Mouse (Mus musculus) urinary bladder, postnatal 10 days (tissue): Measurements from ENCODE around the gene Arhgef10l.
"Not testable (repeated sequence)": the region's sequence is repeated elsewhere in the genome, so short reads cannot be mapped to it uniquely, and the experiment has no call there.

Experiments used
- DNase-seq: peaks from one replicate; pipeline ENCODE4 v3.0.0; 2022; ENCODE audit warnings: low spot score

The Arhgef10l gene

DNA sequence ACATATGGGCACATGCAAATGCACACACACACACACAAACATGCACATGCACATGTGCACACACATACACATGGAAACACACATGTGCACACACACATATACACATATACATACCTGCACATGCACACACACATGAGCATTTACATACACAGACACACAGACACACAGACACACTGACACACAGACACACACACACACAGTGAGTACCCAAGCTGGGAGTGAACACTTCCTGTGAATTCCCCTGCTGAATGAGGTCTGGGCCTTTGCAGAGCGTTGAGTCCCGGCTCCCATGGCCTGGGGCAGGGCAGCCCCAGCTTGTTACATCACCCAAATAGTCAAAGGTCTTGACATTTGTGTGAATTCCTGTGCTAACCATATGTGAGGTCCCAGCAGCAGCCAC lies 96.4 kb downstream of the Arhgef10l start:
- no peak for DNase-seq

DNA sequence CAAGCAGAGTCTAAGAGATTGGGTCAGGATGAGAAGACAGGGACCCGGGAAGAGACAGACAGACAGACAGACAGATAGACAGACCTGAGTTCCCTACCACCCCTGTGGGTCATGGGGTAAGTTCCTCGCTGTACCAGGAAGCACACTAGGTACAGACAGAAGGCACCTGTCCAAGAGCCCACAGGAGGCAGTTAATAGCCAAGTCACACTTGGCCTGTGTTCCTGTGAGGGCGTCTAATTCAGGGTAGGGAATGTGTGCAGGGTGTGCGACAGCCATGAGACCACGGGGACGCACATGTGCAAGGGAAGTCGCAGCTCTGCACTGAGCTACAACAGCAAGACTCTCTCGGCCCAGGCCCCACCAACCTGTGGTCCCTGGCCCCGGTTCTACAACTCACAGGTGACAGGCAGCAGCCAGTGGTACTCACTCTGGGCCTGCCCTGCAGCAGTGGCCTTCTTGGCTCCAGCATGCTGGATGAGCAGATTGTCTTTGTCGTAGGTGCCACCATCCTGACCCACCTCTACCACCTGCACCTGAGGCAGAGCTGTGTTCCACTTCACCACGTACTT lies 97.8 kb downstream of the Arhgef10l start:
- DNase-seq, result no peak

DNA sequence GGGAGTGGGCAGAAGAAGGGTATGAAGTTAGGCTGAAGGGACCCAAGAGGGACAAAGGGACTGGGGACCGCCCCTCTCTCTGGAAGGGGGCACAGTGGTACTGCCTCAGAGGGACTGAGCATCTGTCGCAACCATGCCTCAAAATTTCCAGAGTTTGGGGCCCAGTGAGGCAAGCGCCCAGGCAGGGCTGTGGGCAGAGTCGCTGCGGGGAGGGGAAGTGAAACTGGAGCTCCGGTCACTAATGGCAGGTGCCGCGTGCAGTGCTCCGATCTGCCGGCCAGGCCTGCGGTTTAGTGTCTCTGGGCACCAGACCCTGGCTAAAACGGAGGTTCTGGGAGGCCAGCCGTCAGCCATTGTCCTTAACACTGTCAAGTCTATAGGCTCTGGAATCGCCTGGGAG lies 99.0 kb downstream of the Arhgef10l start:
- no peak for DNase-seq

DNA sequence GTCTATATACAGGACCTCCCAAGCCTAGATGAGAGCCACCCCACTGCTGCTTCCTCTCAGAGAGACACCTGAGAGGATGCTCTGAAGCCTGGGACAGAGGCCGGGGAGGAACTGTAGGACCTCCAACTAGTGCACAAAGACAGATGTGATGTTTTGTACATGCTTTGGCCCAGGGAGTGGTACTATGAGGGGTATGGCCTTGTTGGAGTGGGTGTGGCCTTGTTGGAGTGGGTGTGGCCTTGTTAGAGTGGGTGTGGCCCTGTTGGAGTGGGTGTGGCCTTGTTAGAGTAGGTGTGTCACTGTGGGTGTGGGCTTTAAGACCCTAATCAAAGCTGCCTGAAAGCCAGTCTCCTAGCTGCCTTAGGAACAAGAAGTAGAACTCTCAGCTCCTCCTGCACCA lies 101.4 kb downstream of the Arhgef10l start:
- not testable (repeated sequence) for DNase-seq

DNA sequence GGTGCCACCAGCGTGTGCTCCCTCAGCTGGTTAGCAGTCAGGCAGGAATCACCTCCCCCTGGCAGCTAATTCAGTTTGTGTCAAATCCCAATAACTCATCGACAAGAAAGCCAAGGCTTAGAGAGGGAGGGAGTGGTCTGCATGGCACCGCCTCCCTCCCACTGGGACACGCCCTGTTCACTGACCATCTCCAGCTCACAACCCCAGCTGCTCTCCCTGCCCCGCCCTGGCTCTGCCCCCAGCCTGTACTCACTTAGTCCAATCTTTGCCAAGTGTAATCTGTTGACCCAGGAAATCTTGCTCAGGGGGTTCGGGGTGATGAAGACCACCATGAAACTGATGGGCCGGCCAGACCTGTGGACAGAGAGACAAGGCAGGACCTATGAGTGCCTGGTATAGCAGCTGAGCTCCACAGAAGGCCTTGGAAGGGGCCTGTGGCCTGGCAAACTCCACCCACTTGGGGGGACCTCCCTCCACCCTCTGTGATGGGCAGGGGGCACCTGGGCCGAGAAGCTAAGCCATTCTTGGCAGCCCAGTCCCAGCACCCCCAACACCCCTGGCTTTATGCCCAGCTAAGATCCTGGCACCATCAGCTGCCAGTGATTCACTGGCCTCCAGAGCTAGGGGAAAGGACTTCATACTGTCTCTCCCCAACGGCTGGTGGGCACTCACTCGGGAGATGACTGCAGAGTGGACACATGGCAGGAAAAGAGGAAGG lies 103.2 kb downstream of the Arhgef10l start:
- no peak for DNase-seq

DNA sequence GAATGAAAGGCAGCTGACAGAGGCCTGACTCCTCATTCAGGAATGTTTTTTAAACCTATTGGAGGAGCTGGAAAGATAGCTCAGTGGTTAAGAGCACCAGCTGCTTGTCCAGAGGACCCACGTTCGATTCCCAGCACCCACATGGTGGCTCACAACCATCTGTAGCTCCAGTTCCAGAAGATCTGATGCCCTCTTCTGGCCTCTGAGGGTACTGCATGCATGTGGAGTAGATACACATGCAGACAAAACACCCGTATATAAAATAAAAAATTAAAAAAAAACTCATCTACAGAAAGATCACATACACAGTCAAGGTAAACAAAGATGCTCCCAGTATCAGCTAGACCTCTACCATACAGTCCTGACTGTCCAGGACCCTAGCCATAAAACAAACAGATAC lies 104.1 kb downstream of the Arhgef10l start:
- DNase-seq, result no peak

DNA sequence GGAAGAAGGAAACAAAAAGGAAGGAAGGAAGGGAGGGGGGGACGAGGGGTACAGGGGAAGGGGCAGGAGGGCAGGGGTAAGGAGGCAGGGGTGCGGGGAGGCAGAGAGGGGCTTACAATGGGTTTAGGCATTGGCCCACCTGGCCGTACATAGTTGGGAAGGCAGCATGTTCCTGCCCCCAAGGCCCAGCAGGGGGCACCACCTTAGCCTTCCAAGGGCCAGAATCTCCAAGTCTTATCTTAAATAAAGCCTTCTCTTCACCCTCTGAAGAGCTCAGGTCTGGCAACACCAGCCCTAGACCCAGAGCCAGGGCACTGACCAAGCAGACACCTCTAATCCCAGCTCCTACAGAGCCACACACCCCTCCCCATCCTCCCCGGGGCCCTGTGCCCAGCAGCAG lies 106.0 kb downstream of the Arhgef10l start:
- DNase-seq, result no peak

DNA sequence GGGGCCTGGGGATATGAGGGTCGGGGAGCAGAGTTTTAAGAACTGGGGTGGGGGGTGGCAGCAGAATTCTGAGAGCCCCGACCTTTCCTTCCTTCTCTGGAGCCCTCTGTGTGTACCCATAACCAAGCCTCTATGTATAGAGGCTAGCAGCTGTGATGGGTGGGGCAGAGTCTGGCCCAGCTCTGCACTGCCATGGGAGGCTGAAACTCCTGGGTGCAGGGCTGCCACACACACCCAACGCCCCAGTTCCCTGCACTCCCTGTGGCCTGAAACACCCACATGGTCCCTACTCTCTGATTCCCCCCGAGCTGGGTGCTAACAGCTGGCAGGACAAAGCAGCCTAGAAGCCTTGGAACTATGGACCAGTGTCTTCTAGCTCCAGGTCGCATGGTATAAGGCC lies 107.6 kb downstream of the Arhgef10l start:
- no peak for DNase-seq

DNA sequence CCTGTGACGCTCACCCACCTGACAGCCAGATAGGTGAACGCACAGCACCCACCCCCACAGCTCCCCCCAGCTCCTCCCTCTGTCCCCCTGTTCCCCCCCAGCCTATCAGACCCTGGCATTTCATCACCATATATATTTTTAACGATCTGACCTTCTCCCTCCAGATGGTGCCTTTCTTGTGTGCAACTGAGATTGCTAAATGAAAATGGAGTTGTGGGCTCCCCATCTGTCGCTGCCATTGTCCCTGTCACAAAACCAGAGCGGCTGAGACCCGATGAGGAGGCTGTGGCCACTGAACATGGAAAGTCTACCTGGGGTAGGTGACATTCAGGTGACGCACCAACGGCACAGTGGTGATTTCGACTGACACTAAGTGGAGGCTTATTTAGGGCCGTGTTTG lies 109.3 kb downstream of the Arhgef10l start:
- DNase-seq, result no peak

DNA sequence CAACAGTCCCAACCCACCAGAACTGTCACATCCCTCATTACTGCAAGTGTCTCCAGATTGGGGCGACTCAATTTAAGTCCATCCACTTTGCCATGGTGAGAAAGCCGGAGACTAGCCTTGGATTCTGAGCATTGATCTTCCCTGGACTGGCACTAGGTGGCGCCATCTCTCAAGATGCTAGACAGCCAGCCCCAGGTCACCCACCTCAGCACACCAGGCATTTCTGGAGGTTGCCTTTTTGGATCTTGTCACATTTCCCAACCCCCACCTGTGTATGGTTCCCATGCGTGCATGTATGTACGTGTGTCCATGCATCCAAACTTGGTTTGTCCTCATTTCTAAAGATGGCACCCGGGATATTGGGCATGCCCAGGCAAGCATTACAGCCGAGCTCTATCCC lies 110.5 kb downstream of the Arhgef10l start:
- no peak for DNase-seq

DNA sequence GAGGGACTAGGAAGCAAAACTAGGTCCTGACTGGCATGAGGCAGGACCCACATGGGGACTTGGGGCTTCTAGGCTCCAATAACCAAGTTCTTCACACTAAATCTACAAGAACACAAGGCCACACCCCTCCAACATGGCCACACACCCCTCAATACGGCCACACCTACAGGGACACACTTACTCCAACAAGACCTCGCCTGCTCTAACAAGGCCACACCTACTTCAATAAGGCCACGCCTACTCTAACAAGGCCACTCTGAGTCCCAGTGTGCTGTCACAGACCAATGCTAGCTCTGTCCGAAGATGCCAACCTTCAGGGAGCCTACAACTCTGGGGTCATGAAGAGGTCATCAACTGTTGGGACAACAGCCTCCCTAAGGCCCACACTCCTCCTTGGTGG lies 111.3 kb downstream of the Arhgef10l start:
- no peak for DNase-seq

DNA sequence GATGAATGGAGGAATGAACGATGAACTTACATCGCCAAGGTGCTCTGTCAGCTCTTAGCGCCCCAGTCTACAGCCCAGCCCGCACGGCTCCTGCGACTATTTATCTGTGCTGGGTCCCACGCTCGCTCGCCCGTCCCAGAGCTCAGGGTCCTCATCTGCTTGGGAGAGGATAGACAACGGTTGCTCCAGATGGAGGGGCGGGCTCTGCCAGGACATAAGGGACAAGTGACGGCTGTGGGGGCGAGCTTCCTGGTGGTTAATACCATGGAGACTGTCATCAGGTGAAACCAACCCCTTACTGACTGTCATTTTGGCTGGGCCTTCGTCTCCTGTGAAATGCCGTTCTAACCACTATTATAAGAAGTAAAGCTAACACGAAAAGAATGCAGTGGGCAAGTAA lies 114.0 kb downstream of the Arhgef10l start:
- no peak for DNase-seq

DNA sequence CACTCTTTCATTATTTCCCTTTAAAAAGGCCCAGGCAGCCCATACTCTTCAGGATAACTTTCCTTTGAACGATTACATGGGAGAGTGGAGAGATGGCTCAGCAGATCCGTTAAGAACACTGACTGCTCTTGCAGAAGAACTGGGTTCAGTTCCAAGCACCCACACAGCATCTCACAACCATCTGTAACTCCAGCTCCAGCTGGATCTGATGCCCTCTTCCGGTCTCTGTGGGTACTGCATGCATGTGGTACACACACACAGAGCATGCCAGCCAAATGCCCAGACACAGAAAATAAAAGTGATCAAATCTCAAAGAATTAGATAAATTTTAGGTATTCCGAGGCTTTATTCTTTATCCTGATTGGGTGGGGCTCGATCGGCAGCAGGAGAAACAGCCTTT lies 115.1 kb downstream of the Arhgef10l start:
- DNase-seq, result no peak

DNA sequence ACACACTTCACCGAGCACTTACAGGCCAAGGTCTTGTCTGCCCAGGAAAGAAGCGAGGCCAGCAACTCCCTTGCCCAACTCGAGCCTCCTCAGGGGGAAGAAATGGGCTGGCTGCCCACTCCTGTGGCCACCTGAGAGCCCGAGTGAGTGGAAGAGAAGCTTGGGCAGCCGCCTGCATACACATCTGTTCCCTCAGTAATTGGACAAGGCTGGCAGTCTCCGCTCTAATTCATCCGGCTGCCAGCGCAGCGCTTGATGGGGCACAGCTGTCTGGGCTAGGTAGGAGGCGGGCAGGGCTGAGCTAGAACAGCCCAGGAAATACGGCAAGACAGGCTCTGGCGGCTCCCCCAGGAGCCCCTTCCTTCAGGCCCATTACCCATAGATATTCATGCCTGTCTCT lies 115.8 kb downstream of the Arhgef10l start:
- no peak for DNase-seq

DNA sequence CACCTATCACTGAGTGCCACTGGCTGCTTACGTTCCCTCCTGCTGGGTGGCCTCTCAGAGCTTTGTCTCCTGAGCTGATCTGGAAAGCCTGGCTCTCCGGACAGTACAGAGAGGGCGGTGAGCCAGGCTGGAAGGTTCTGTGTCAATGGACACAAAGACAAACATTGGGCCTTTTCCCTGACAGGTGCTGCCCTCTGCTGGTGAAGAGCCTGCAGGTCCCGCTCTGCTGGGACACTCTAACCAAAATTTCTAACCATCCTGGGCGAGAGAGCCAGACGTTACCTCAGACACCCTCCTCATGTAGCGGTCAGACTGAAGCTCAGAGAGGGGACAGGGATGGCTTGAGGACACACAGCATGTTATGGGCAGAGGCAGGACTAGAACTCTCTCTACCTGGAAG lies 118.3 kb downstream of the Arhgef10l start:
- no peak for DNase-seq

DNA sequence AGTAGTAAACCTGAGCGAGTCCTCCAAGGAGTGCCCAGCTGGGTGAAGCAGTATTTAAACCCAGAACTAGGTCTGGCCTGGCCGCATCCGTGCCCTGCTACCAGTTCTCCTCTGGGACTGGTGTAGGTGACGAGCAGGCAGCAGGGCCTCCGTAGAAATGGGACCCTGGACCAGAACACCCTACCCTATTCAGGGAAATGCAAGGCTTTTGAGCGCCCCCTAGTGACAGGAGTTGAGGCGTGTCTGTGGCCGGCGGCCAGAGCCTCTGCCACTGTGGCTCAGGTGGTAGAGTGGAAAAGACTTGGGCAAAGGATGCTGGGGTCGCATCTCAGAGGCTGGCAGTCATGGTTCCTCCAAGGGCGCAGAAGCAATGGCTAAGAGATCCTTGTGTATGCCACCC lies 126.7 kb downstream of the Arhgef10l start:
- no peak for DNase-seq

DNA sequence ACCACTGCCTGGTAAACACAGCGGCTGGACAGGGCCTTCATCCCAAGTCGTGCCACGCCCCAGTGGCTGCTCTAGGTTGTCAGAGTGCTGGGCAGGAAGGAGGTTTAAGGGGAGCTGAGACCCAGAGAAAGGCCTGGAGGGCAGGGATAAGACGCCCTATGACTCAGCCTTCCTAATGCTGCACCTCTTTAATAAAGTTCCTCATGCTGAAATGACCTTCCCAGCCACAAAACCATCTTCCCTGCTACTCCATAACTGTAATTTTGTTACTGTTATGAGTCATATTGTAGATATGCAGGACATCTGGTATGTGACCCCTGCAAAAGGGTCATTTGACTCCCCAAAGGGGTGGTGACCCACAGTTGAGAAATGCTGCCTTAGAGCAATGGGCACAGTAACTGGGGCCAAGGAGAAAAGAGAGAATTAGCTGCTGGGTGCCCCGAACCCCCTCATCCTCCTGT lies 128.2 kb downstream of the Arhgef10l start:
- DNase-seq, result no peak

DNA sequence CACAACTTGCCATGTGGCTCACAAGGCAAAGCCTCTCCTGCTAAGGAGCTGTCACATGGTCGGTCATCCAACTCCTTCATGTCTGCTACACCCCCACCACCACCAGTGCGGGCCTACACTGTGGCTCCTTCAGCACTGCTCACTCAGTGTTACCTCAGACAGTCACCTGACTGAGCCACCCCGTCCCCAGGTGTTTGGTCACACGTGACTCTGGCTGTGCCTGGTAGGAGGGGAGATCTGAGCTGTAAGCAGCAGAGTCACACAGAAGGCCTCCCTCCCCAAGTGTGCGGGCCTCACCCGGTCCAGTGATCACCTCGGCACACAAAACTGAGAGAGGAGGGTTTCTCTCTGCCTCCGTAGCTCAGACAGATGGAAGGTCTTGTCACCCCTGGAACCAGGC lies 130.5 kb downstream of the Arhgef10l start:
- no peak for DNase-seq

DNA sequence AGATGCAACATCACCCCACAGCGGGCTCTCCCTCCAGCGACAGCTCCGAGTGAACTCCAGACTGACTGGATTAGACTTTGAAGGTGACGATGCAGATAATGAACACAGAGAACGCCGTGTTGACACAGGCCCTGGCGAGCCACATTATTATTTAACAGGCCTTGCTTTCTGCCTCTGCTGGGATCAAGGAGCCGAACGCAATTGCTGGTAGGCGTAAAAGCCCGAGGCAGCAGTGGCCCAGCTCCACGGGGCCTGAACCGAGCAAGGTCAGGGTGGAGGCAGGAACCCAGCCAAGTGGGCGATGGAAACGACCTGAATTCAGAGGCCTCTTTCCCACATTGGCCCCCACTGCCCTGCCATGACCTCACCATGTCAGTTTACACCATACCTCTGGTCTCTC lies 133.5 kb downstream of the Arhgef10l start:
- no peak for DNase-seq

DNA sequence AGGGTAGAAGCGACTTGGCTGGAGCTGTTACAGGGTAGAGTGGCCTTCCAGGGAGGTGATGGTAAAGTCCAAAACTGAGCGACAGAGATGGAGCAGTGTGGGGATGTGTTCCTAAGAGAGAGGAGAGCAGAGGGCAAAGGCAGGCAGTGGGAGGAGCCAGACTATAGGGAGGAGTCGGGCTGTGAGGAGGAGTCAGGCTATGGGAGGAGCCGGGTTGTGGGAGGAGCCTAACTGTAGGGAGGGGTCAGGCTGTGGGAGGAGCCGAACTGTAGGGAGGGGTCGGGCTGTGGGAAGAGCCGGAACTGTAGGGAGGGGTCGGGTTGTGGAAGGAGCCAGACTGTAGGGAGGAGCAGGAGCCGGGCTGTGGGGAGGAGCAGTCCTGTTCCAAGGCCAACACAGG lies 134.8 kb downstream of the Arhgef10l start:
- no peak for DNase-seq

DNA sequence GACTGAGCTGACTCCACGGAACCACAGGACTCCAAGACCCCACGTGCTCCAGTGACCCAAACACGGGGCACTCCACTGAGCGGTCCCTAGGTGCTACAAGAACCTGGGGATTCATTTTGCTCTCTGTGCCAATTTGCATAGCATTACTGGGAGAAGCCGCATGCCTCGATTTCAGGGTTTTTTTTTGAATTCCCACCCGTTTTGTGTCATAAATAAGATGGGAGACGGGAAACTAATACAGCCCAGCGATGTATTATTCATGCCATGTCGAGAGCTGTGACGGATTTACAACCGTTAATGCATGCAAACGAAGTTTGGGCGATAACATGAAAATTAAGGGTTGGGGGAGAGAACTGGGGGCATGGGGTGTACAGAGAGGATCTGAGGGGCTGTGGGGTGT lies 136.1 kb downstream of the Arhgef10l start:
- no peak for DNase-seq

DNA sequence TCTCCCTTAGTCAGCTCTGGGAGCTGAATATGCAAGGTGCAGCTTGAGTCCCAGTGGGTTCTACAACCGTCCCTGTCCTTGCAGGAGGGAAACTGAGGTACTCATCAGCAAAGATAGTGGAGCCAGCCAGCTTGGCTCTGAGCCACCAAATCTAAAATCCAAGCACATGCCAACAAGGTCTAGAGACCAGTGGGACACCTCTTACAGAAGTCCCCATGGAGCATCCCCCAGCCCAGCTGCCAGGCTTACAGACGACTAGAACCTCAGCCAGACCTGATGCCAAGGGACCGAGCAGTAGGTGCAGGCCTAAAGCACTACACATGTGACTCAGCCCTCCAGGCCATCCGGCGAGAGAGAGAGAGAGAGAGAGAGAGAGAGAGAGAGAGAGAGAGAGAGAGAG lies 137.4 kb downstream of the Arhgef10l start:
- no peak for DNase-seq

DNA sequence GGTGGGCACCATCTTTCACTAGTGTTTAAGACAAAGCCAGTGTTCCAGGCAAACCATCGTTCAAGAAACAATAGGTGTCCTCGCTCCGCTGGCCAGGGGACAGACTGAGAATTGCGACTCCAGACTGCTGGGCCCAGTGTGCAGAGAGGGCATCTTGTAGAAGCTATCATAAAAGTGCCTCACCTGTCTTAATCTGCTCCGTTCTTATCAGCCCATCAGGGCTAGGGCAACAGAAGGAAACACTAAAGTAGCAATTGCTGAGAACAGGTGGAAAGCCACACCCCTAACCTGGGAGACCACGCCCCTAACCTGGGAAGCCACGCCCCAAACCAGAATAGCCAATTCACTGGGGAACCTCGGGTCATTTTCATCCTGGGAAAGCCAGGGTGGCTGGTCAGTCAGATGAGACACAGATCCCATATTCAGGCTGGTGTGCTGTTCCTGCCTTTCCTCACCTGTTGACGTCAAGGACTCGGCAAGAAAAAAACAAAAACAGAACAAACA lies 140.1 kb downstream of the Arhgef10l start:
- no peak for DNase-seq

DNA sequence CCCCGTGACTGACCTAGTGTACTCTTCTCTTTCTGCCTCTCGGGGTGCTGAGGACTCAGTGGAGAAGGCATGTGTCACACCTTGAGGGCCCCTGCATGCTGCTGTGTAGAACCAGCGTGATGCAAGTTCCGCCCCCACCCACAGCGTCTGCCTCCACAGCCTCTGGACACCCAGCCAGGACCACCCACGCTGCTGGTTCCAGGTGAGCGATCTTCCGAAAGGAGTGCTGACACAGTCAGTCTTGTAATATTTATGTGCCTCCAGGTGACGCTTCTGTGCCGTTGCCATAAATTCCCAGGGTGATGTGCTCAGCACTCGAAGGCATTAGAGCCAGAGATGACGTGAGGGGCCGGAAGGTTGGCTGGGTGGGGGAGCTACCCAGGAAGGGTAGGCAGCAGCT lies 140.9 kb downstream of the Arhgef10l start:
- DNase-seq, result no peak
